Mouse (Mus musculus): ENCODE results near the gene Zfp74. TPM values are rescaled to one million over a fixed set of nuclear protein-coding genes. Genes with fewer than 3 reads are reported as not detected.
A peak's percentile ranks its signal among the peaks of the same experiment; 100 is the strongest.

The Zfp74 gene
- polyA plus RNA-seq, 1 experiment from 2014 or later: 3.1 TPM

GRCm38 (mm10) chr7:29987551-29987950 lies 33.7 kb upstream of the Zfp74 start:
- H3K4me3 ChIP-seq (ENCODE audit: low read depth, low read length): no peak overlapping the region
- 0 out of 2 replicates have a peak, but pooled peaks cover 3% of the 10 kb centered on the region for H3K4me1 ChIP-seq (replicated peaks; ENCODE audit: control insufficient read depth, insufficient read depth)
- ATAC-seq (ENCODE audit: low FRiP score, low TSS enrichment) (no peak), DNase-seq (ENCODE audit: low spot score) (no peak)
- H3K9ac ChIP-seq (ENCODE audit: low read length): no peak overlapping the region
- 83% methylated on average over 5 of the region's 5 CpGs for WGBS
- TF ChIP-seq EP300 (optimal IDR thresholded peaks at IDR 0.05): no peak
- H3K9me3 ChIP-seq (ENCODE audit: control insufficient read depth, low read length): no peaks in the 10 kb centered on the region
- peaks cover 10% of the 10 kb centered on the region; the same call in 1 of the 2 replicates for H3K36me3 ChIP-seq (ENCODE audit: control insufficient read depth, insufficient read depth, low read length)
- H3K27me3 ChIP-seq (ENCODE audit: control insufficient read depth, insufficient read depth, low read length): no peaks in the 10 kb centered on the region
- no peak overlapping the region for H3K4me2 ChIP-seq (replicated peaks; ENCODE audit: low read depth)
- no peak overlapping the region for H3K27ac ChIP-seq (replicated peaks)

- Histone ChIP-seq H3K4me3 (ENCODE audit: low read depth, low read length) (no peak overlapping the region), H3K9ac (ENCODE audit: low read length) (no peak overlapping the region), H3K27me3 (ENCODE audit: control insufficient read depth, insufficient read depth, low read length) (no peaks in the 10 kb centered on the region), H3K4me1 (replicated peaks; ENCODE audit: control insufficient read depth, insufficient read depth) (0 out of 2 replicates have a peak, but pooled peaks cover 3% of the 10 kb centered on the region), H3K36me3 (ENCODE audit: control insufficient read depth, insufficient read depth, low read length) (peaks cover 8% of the 10 kb centered on the region; the same call in 1 of the 2 replicates), H3K4me2 (replicated peaks; ENCODE audit: low read depth) (no peak overlapping the region; the same call in 1 of the 2 replicates), H3K9me3 (ENCODE audit: control insufficient read depth, low read length) (no peaks in the 10 kb centered on the region), H3K27ac (replicated peaks) (0 out of 2 replicates have a peak overlapping the region, but pooled peaks have one; percentile 40)
- TF ChIP-seq EP300 (optimal IDR thresholded peaks at IDR 0.05): no peak
- no peak for TF ChIP-seq CTCF (IDR thresholded peaks at IDR 0.05; ENCODE audit: low read depth)
- ATAC-seq (ENCODE audit: low FRiP score, low TSS enrichment) (no peak), DNase-seq (ENCODE audit: low spot score) (peak; percentile 41)
- WGBS: 64% methylated on average over 8 of the region's 8 CpGs
These were observed 32.2 kb upstream of the Zfp74 start for GRCm38 (mm10) chr7:29986101-29986500.

- H3K9me3 ChIP-seq (ENCODE audit: control insufficient read depth, low read length): no peaks in the 10 kb centered on the region
- peak within 1 kb of the TSS; percentile 73 for H3K4me2 ChIP-seq (replicated peaks; ENCODE audit: low read depth)
- peak within 1 kb of the TSS; percentile 96 for H3K27ac ChIP-seq (replicated peaks)
- H3K4me3 ChIP-seq (ENCODE audit: low read depth, low read length): peak within 1 kb of the TSS; percentile 83
- H3K36me3 ChIP-seq (ENCODE audit: control insufficient read depth, insufficient read depth, low read length): peaks cover 5% of the 10 kb centered on the region; the same call in 1 of the 2 replicates
- H3K9ac ChIP-seq (ENCODE audit: low read length): peak within 1 kb of the TSS; percentile 76
- under 1% methylated on average over 62 of the region's 62 CpGs for WGBS
- H3K27me3 ChIP-seq (ENCODE audit: control insufficient read depth, insufficient read depth, low read length): no peaks in the 10 kb centered on the region
- peak; percentile 95 for DNase-seq (ENCODE audit: low spot score)
- TF ChIP-seq CTCF (IDR thresholded peaks at IDR 0.05; ENCODE audit: low read depth): peak; percentile 74
- TF ChIP-seq EP300 (optimal IDR thresholded peaks at IDR 0.05): peak; percentile 58
- ATAC-seq (ENCODE audit: low FRiP score, low TSS enrichment): peak; percentile 96
- 0 out of 2 replicates have a peak, but pooled peaks cover 3% of the 10 kb centered on the region for H3K4me1 ChIP-seq (replicated peaks; ENCODE audit: control insufficient read depth, insufficient read depth)
These were observed 29.9 kb upstream of the Zfp74 start, which contains the start of gene Zfp568 for GRCm38 (mm10) chr7:29983690-29984380. Gene Zfp568 (plus strand): TSS chr7:29983955.

GRCm38 (mm10) chr7:29983340-29983689 lies 29.4 kb upstream of the Zfp74 start:
- DNase-seq (ENCODE audit: low spot score) (no peak), ATAC-seq (ENCODE audit: low FRiP score, low TSS enrichment) (no peak)
- TF ChIP-seq EP300 (optimal IDR thresholded peaks at IDR 0.05) (no peak), CTCF (IDR thresholded peaks at IDR 0.05; ENCODE audit: low read depth) (no peak)
- Histone ChIP-seq H3K27me3 (ENCODE audit: control insufficient read depth, insufficient read depth, low read length) (no peaks in the 10 kb centered on the region), H3K36me3 (ENCODE audit: control insufficient read depth, insufficient read depth, low read length) (peaks cover 5% of the 10 kb centered on the region; the same call in 1 of the 2 replicates), H3K9ac (ENCODE audit: low read length) (peak overlapping the region; percentile 76), H3K4me1 (replicated peaks; ENCODE audit: control insufficient read depth, insufficient read depth) (0 out of 2 replicates have a peak, but pooled peaks cover 3% of the 10 kb centered on the region), H3K27ac (replicated peaks) (peak overlapping the region; percentile 96), H3K9me3 (ENCODE audit: control insufficient read depth, low read length) (no peaks in the 10 kb centered on the region), H3K4me3 (ENCODE audit: low read depth, low read length) (peak overlapping the region; percentile 83), H3K4me2 (replicated peaks; ENCODE audit: low read depth) (peak overlapping the region; percentile 73)
- WGBS: 0% methylated on average over 8 of the region's 8 CpGs

- Histone ChIP-seq H3K9ac (ENCODE audit: low read length) (peak overlapping the region; percentile 76), H3K9me3 (ENCODE audit: control insufficient read depth, low read length) (no peaks in the 10 kb centered on the region), H3K4me1 (replicated peaks; ENCODE audit: control insufficient read depth, insufficient read depth) (0 out of 2 replicates have a peak, but pooled peaks cover 3% of the 10 kb centered on the region), H3K36me3 (ENCODE audit: control insufficient read depth, insufficient read depth, low read length) (peaks cover 5% of the 10 kb centered on the region; the same call in 1 of the 2 replicates), H3K27ac (replicated peaks) (peak overlapping the region; percentile 96), H3K4me3 (ENCODE audit: low read depth, low read length) (peak overlapping the region; percentile 83), H3K4me2 (replicated peaks; ENCODE audit: low read depth) (peak overlapping the region; percentile 73), H3K27me3 (ENCODE audit: control insufficient read depth, insufficient read depth, low read length) (no peaks in the 10 kb centered on the region)
- DNase-seq (ENCODE audit: low spot score): peak; percentile 22
- WGBS: 24% methylated on average over 6 of the region's 6 CpGs
- no peak for ATAC-seq (ENCODE audit: low FRiP score, low TSS enrichment)
- TF ChIP-seq CTCF (IDR thresholded peaks at IDR 0.05; ENCODE audit: low read depth) (no peak), EP300 (optimal IDR thresholded peaks at IDR 0.05) (no peak)
These were observed 29.0 kb upstream of the Zfp74 start for GRCm38 (mm10) chr7:29982931-29983330.

- H3K9me3 ChIP-seq (ENCODE audit: control insufficient read depth, low read length): no peaks in the 10 kb centered on the region
- H3K4me1 ChIP-seq (replicated peaks; ENCODE audit: control insufficient read depth, insufficient read depth): 0 out of 2 replicates have a peak, but pooled peaks cover 3% of the 10 kb centered on the region
- no peak overlapping the region for H3K27ac ChIP-seq (replicated peaks)
- DNase-seq (ENCODE audit: low spot score) (no peak), ATAC-seq (ENCODE audit: low FRiP score, low TSS enrichment) (no peak)
- peaks cover under 1% of the 10 kb centered on the region; the same call in 1 of the 2 replicates for H3K36me3 ChIP-seq (ENCODE audit: control insufficient read depth, insufficient read depth, low read length)
- H3K9ac ChIP-seq (ENCODE audit: low read length): no peak overlapping the region; the same call in 1 of the 2 replicates
- H3K27me3 ChIP-seq (ENCODE audit: control insufficient read depth, insufficient read depth, low read length): no peaks in the 10 kb centered on the region
- H3K4me2 ChIP-seq (replicated peaks; ENCODE audit: low read depth): no peak overlapping the region; the same call in 1 of the 2 replicates
- WGBS: 75% methylated on average over 4 of the region's 4 CpGs
- no peak overlapping the region for H3K4me3 ChIP-seq (ENCODE audit: low read depth, low read length)
- TF ChIP-seq EP300 (optimal IDR thresholded peaks at IDR 0.05) (no peak), CTCF (IDR thresholded peaks at IDR 0.05; ENCODE audit: low read depth) (no peak)
These were observed 28.5 kb upstream of the Zfp74 start for GRCm38 (mm10) chr7:29982341-29982740.

All from stomach, postnatal 0 days (tissue).